Mouse (Mus musculus) brain, embryonic 14.5 days (tissue): ENCODE measurements at regions not wholly inside any gene's neighbourhood (a gene's known extent, or its start where the extent isn't known, plus 50 kb on each side); places are given as distances from the start of the nearest gene placed in this dataset.

Source experiments
- DNase-seq: peaks from one replicate; pipeline ENCODE4 v3.0.0-alpha.2; 2011; ENCODE audit warnings: low read depth
- CTCF ChIP-seq: fragments of 200-500 bp; IDR thresholded peaks from 2 replicates; pipeline ENCODE4 v1.5.1; 2012; ENCODE audit warnings: inconsistent platforms, mild to moderate bottlenecking, moderate library complexity, borderline replicate concordance; ENCODE audit not compliant: insufficient read depth, insufficient read length; ENCODE audit errors: extremely low read depth
- POLR2A ChIP-seq: fragments of 200-500 bp; IDR thresholded peaks from 2 replicates; pipeline ENCODE4 v1.6.1; 2012; ENCODE audit warnings: mild to moderate bottlenecking, inconsistent platforms, borderline replicate concordance; ENCODE audit not compliant: poor library complexity, insufficient read depth, insufficient read length, severe bottlenecking; ENCODE audit errors: extremely low read depth

GRCm38 (mm10) chr11:111791267-111791926 lies 725.4 kb downstream of the Kcnj2 start:
- no peak for TF ChIP-seq POLR2A
- TF ChIP-seq CTCF: no peak
- DNase-seq: no peak

GRCm38 (mm10) chr11:111801033-111801432 lies 735.1 kb downstream of the Kcnj2 start:
- no peak for DNase-seq
- TF ChIP-seq CTCF: no peak
- no peak for TF ChIP-seq POLR2A

GRCm38 (mm10) chr11:111816176-111816775 lies 750.3 kb downstream of the Kcnj2 start:
- TF ChIP-seq POLR2A (no peak), CTCF (no peak)
- DNase-seq: peak; percentile 18

GRCm38 (mm10) chr11:111818124-111818523 lies 752.2 kb downstream of the Kcnj2 start:
- TF ChIP-seq POLR2A (no peak), CTCF (no peak)
- peak; percentile 80 for DNase-seq

- peak; percentile 75 for DNase-seq
- TF ChIP-seq CTCF (no peak), POLR2A (no peak)
Observed at GRCm38 (mm10) chr11:111820356-111820755, 754.4 kb downstream of the Kcnj2 start.

GRCm38 (mm10) chr11:111828455-111828854 lies 762.5 kb downstream of the Kcnj2 start:
- TF ChIP-seq POLR2A (no peak), CTCF (no peak)
- no peak for DNase-seq

GRCm38 (mm10) chr11:111838996-111839395 lies 773.0 kb downstream of the Kcnj2 start:
- DNase-seq: no peak
- no peak for TF ChIP-seq POLR2A
- TF ChIP-seq CTCF: no peak

GRCm38 (mm10) chr11:111843728-111844258 lies 777.8 kb downstream of the Kcnj2 start:
- peak; percentile 87 for DNase-seq

GRCm38 (mm10) chr11:111844382-111845027 lies 778.5 kb downstream of the Kcnj2 start:
- DNase-seq: peak; percentile 90
- TF ChIP-seq POLR2A (no peak), CTCF (no peak)

More at GRCm38 (mm10) chr11:111843728-111844258, 777.8 kb downstream of the Kcnj2 start:
- TF ChIP-seq POLR2A: no peak
- no peak for TF ChIP-seq CTCF

- no peak for TF ChIP-seq CTCF
- no peak for TF ChIP-seq POLR2A
Observed at GRCm38 (mm10) chr11:111857288-111857687, 791.3 kb downstream of the Kcnj2 start.

GRCm38 (mm10) chr11:111858111-111858510 lies 792.1 kb downstream of the Kcnj2 start:
- TF ChIP-seq CTCF (no peak), POLR2A (no peak)
- DNase-seq: no peak

More at GRCm38 (mm10) chr11:111857288-111857687, 791.3 kb downstream of the Kcnj2 start:
- no peak for DNase-seq
